Mouse (Mus musculus): ENCODE measurements around the gene Tfap2b.

- no peak for TF ChIP-seq KAT2A (IDR thresholded peaks at IDR 0.05; ENCODE audit: insufficient replicate concordance, low read length)
- no peak for TF ChIP-seq JUND (conservative IDR thresholded peaks at IDR 0.05; ENCODE audit: low read depth, low read length)
- TF ChIP-seq RCOR1 (conservative IDR thresholded peaks at IDR 0.05; ENCODE audit: low read depth, low read length), result no peak
- no peak for TF ChIP-seq POLR2AphosphoS2 (IDR thresholded peaks at IDR 0.05; ENCODE audit: low read depth, low read length)
- TF ChIP-seq POLR2A (IDR thresholded peaks at IDR 0.05; ENCODE audit: low read depth, low read length), result no peak
- no peak for TF ChIP-seq HCFC1 (IDR thresholded peaks at IDR 0.05; ENCODE audit: low read depth, low read length)
- no peak for TF ChIP-seq RAD21 (IDR thresholded peaks at IDR 0.05; ENCODE audit: low read depth, low read length)
- no peak for TF ChIP-seq CTCF (conservative IDR thresholded peaks at IDR 0.05 in 1 of 2, IDR thresholded peaks at IDR 0.05 in 1 of 2; ENCODE audit: low read depth in 2 of 2, low read length in 2 of 2)
- no peak for TF ChIP-seq USF1 (IDR thresholded peaks at IDR 0.05; ENCODE audit: low read depth, low read length)
- no peak for TF ChIP-seq MAFK (IDR thresholded peaks at IDR 0.05; ENCODE audit: insufficient replicate concordance, low read length)
- TF ChIP-seq MAZ (IDR thresholded peaks at IDR 0.05; ENCODE audit: low read depth, low read length), result no peak
- no peak for TF ChIP-seq BHLHE40 (IDR thresholded peaks at IDR 0.05; ENCODE audit: low read depth, low read length)
- TF ChIP-seq SIN3A (IDR thresholded peaks at IDR 0.05; ENCODE audit: low read length), result no peak
- no peak for TF ChIP-seq MAX (IDR thresholded peaks at IDR 0.05; ENCODE audit: low read length)
These were observed 1.1 kb downstream of the Tfap2b start for GRCm38 (mm10) chr1:19209776-19210175.

All from CH12.LX (cell line).